Mouse (Mus musculus) brain, embryonic 14.5 days (tissue): ENCODE data around the gene Tmem143. TPM values are rescaled to one million over a fixed set of nuclear protein-coding genes. Genes with fewer than 3 reads are reported as not detected.
A peak's percentile ranks its signal among the peaks of the same experiment; 100 is the strongest.
"Not testable (repeated sequence)": the region's sequence is repeated elsewhere in the genome, so short reads cannot be mapped to it uniquely, and the experiment has no call there.

Experiments used
- DNase-seq: peaks from one replicate; pipeline ENCODE4 v3.0.0-alpha.2; 2011; ENCODE audit warnings: low read depth
- CTCF ChIP-seq: fragments of 200-500 bp; IDR thresholded peaks from 2 replicates; pipeline ENCODE4 v1.5.1; 2012; ENCODE audit warnings: inconsistent platforms, mild to moderate bottlenecking, moderate library complexity, borderline replicate concordance; ENCODE audit not compliant: insufficient read depth, insufficient read length; ENCODE audit errors: extremely low read depth
- POLR2A ChIP-seq: fragments of 200-500 bp; IDR thresholded peaks from 2 replicates; pipeline ENCODE4 v1.6.1; 2012; ENCODE audit warnings: mild to moderate bottlenecking, inconsistent platforms, borderline replicate concordance; ENCODE audit not compliant: poor library complexity, insufficient read depth, insufficient read length, severe bottlenecking; ENCODE audit errors: extremely low read depth
- polyA plus RNA-seq: library from polyadenylated mRNA; depleted of rRNA; stranded (reverse); fragments of >200 nt; gene quantifications from 2 replicates; pipeline ENCODE4 v1.2.3, GENCODE M21; 2012; rRNA removed

The Tmem143 gene
- polyA plus RNA-seq, 1 experiment, result 19.1 TPM

- TF ChIP-seq POLR2A (no peak), CTCF (no peak)
- DNase-seq, result peak; percentile 54
Measured at GRCm38 (mm10) chr7:45928626-45929295, 32.0 kb downstream of the Tmem143 start.

- no peak for TF ChIP-seq CTCF
- DNase-seq, result no peak
Measured at GRCm38 (mm10) chr7:45929688-45930087, 32.9 kb downstream of the Tmem143 start.

GRCm38 (mm10) chr7:45933766-45934165 lies 37.0 kb downstream of the Tmem143 start:
- not testable (repeated sequence) for DNase-seq

GRCm38 (mm10) chr7:45935114-45935513 lies 38.4 kb downstream of the Tmem143 start:
- peak; percentile 70 for DNase-seq
- TF ChIP-seq CTCF (peak; percentile 80), POLR2A (no peak)

- TF ChIP-seq POLR2A, result no peak
- TF ChIP-seq CTCF, result no peak
- DNase-seq, result no peak
Measured at GRCm38 (mm10) chr7:45939836-45940235, 43.1 kb downstream of the Tmem143 start.

DNA sequence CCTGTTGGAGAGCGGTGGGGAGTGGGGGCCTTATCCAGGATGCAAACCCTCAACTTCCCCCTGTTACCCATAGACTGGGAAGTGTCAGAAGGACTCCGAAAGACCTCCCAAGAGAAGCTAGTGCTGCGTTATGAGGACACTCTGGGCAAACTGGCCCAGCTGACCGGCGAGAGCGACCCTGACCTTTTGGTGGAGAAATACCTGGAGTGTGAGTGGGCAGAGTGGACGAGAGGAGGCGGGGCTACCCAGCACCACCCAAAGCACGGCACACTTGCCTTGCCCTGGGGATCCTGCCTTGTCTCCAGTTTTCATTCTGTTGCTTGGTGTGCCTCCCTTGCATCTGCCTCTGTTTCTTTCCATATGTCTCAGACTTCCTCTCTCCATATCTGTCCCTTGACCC lies 45.2 kb downstream of the Tmem143 start:
- TF ChIP-seq CTCF, result no peak
- TF ChIP-seq POLR2A, result no peak

GRCm38 (mm10) chr7:45943280-45943679 lies 46.5 kb downstream of the Tmem143 start:
- DNase-seq, result not testable (repeated sequence)

More for the DNA sequence above, 45.2 kb downstream of the Tmem143 start:
- no peak for DNase-seq

- no peak for DNase-seq
- TF ChIP-seq CTCF (no peak), POLR2A (no peak)
Measured at GRCm38 (mm10) chr7:45949061-45949460, 52.3 kb downstream of the Tmem143 start.

DNA sequence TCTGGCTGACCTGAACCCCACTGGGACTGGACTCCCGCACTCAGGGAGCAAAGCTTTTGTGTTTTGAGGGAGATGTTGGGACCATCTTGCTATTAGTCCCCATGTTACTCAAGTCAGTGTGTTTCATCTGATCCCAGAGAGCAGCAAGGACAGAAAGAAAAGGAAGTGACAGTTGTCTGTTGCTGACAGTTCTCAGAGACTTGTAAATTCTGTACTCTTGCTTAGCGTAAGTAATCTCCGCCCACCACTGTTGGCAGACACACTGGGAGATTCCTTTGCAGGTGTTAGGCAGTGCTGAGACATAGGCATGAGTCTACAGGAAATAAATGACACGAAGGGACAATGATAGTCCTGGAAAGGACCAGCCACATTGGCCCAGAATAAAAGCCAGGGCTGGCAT lies 59.9 kb downstream of the Tmem143 start:
- no peak for DNase-seq

More for the DNA sequence above, 59.9 kb downstream of the Tmem143 start:
- TF ChIP-seq POLR2A (no peak), CTCF (no peak)

Other genes with a start within 250 kb of the Tmem143 start
- 0.10 and 0.16 TPM in 2 replicates for gene Fut2, start 230.5 kb upstream of the Tmem143 start, polyA plus RNA-seq
- gene Ntn5, start 212.9 kb upstream of the Tmem143 start, polyA plus RNA-seq, result 0.64 and 2.1 TPM in 2 replicates
- gene Sec1, start 202.5 kb upstream of the Tmem143 start, polyA plus RNA-seq, result 0.66 and 1.1 TPM in 2 replicates
- gene Car11, start 197.1 kb upstream of the Tmem143 start, polyA plus RNA-seq, result 81.4 and 108 TPM in 2 replicates
- 7.6 and 8.4 TPM in 2 replicates for gene Dbp, start 191.9 kb upstream of the Tmem143 start, polyA plus RNA-seq
- gene Rpl18, start 181.5 kb upstream of the Tmem143 start, polyA plus RNA-seq, result 640 and 749 TPM in 2 replicates
- gene Sphk2, start 178.9 kb upstream of the Tmem143 start, polyA plus RNA-seq, result 33.0 and 39.8 TPM in 2 replicates
- gene Fam83e, start 175.7 kb upstream of the Tmem143 start, polyA plus RNA-seq, result 0.68 and 0.83 TPM in 2 replicates
- not detected in 2 replicates for gene Spaca4, start 171.1 kb upstream of the Tmem143 start, polyA plus RNA-seq
- 328 and 336 TPM in 2 replicates for gene Lmtk3, start 113.2 kb upstream of the Tmem143 start, polyA plus RNA-seq
- 2.0 and 2.3 TPM in 2 replicates for gene Sult2b1, start 112.3 kb upstream of the Tmem143 start, polyA plus RNA-seq
- 246 and 277 TPM in 2 replicates for gene Cyth2, start 82.4 kb upstream of the Tmem143 start, polyA plus RNA-seq
- 1.3 and 1.9 TPM in 2 replicates for gene Kcnj14, start 72.2 kb upstream of the Tmem143 start, polyA plus RNA-seq
- 23.4 and 25.5 TPM in 2 replicates for gene Grwd1, start 66.0 kb upstream of the Tmem143 start, polyA plus RNA-seq
- gene Kdelr1, start 24.2 kb upstream of the Tmem143 start, polyA plus RNA-seq, result 197 and 238 TPM in 2 replicates
- gene Grin2d, start 18.6 kb upstream of the Tmem143 start, polyA plus RNA-seq, result 13.2 and 31.1 TPM in 2 replicates
- gene Syngr4, start 227 bp upstream of the Tmem143 start, polyA plus RNA-seq, result 0.30 and 0.41 TPM in 2 replicates
- gene Emp3, start 24.5 kb downstream of the Tmem143 start, polyA plus RNA-seq, result 27.7 and 27.8 TPM in 2 replicates
- 5.8 and 7.6 TPM in 2 replicates for gene Ccdc114, start 27.1 kb downstream of the Tmem143 start, polyA plus RNA-seq
- 1.2 and 1.4 TPM in 2 replicates for gene Abcc6, start 133.4 kb downstream of the Tmem143 start, polyA plus RNA-seq
- 38.5 and 52.6 TPM in 2 replicates for gene Nomo1, start 136.8 kb downstream of the Tmem143 start, polyA plus RNA-seq
- 15.0 and 22.7 TPM in 2 replicates for gene Kcnj11, start 203.8 kb downstream of the Tmem143 start, polyA plus RNA-seq